Mouse (Mus musculus) small intestine, adult 2 months (tissue): ENCODE data around the gene Nipal3.

Experiments used
- CTCF ChIP-seq: fragments of 200-500 bp; IDR thresholded peaks from 2 replicates; pipeline ENCODE4 v1.5.1; 2012; ENCODE audit warnings: low read depth, mild to moderate bottlenecking, control low read depth, inconsistent platforms, low read length, moderate library complexity, mixed read lengths; ENCODE audit not compliant: insufficient replicate concordance, insufficient read length; ENCODE audit errors: extremely low read depth
- POLR2A ChIP-seq: fragments of 200-500 bp; IDR thresholded peaks from 2 replicates; pipeline ENCODE4 v1.6.1; 2012; ENCODE audit warnings: low read depth, mild to moderate bottlenecking, control low read depth, inconsistent platforms, low read length, moderate library complexity

- TF ChIP-seq POLR2A = no peak
- TF ChIP-seq CTCF = peak; percentile 75; the same call in 1 of the 2 replicates
Observed at GRCm38 (mm10) chr4:135508419-135509039, 13.7 kb upstream of the Nipal3 start.
